Mouse (Mus musculus): ENCODE results near the gene Pld6.
"Not testable (repeated sequence)": the region's sequence is repeated elsewhere in the genome, so short reads cannot be mapped to it uniquely, and the experiment has no call there.

Pld6 gene

GRCm38 (mm10) chr11:59743712-59744111 is 43.7 kb downstream of the Pld6 start:
- no peak for DNase-seq

GRCm38 (mm10) chr11:59743307-59743706 is 44.1 kb downstream of the Pld6 start:
- DNase-seq: no peak

- no peak for DNase-seq
These were observed 45.5 kb downstream of the Pld6 start for GRCm38 (mm10) chr11:59741915-59742314.

DNA sequence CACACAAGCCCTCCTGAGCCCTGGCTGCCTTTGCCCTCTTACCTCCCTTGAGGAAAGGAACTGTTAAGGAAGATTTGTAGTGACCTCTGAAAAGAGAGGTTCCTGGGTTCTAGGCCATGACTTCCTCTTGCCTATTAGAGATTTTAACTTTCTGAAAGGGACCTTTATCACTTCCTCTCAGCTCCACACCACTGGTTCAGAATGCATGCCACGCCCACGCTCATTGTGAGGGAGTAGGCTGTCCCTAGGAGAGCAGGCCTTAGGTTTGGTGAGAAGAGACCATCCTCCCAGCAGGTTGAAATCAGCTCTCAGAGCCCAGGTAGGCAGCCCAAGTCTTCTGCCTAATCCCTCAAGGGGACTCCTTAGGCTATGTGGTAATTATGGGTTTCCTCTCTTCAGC is 47.4 kb downstream of the Pld6 start:
- no peak for DNase-seq

- no peak for DNase-seq
These were observed 50.2 kb downstream of the Pld6 start for GRCm38 (mm10) chr11:59737250-59737649.

DNA sequence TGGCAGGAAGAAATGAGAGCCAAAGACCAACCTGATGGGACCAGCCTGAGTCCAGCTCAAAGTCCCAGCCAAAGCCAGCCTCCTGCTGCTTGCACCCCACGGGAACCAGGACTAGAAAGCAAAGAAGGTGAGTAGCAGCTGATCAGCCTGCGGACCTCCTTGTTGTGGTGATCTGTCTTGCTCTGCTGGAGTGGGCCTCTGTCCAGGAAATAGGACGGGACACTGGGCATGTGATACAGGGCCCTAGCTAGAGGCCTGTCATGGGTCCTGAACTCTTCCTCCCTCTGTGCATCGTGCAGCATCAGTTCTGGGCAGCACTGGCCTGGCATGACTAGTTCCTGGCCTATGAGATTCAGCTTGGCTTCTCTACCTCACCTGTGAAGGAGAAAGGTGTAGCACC is 51.5 kb downstream of the Pld6 start:
- not testable (repeated sequence) for DNase-seq

- no peak for DNase-seq
These were observed 53.1 kb downstream of the Pld6 start for GRCm38 (mm10) chr11:59734335-59734734.

Measured in thymus, postnatal 4 days (tissue).